Mouse (Mus musculus) stomach, postnatal 0 days (tissue): ENCODE data around the gene Nrf1.

Experiments
- CTCF ChIP-seq: IDR thresholded peaks from 2 replicates; pipeline ENCODE4 v1.5.1; 2016; ENCODE audit warnings: antibody characterized with exemption, low read depth, mild to moderate bottlenecking, moderate library complexity
- EP300 ChIP-seq: optimal IDR thresholded peaks from 2 replicates; pipeline ENCODE3; 2016; ENCODE audit warnings: antibody characterized with exemption

DNA sequence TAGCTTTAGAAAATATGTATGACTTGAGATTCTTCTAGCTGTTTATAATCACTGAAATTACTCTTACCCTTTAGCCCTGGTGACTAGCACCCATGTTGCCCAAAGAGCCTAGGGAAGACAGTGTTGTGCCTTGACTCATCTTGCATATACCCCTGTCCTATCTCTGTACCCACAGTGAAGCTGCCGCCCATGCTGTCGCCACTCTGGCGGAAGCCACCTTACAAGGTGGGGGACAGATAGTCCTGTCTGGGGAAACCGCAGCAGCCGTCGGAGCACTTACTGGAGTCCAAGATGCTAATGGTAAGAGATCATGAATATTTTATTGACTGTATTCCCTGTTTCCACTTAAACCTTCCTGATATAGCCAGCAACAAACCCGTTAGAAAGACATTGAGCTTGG is 78.3 kb downstream of the Nrf1 start:
- no peak for TF ChIP-seq CTCF
- no peak for TF ChIP-seq EP300
